Mouse (Mus musculus) embryonic fibroblast, embryonic 13.5 days (primary cell): ENCODE results near the gene Tgfb1i1.

Experiments used
- CTCF ChIP-seq: IDR thresholded peaks from 2 replicates; pipeline ENCODE4 v1.5.1; 2011; ENCODE audit warnings: mild to moderate bottlenecking, control low read depth, low read length, moderate library complexity, borderline replicate concordance; ENCODE audit not compliant: insufficient read depth
- POLR2A ChIP-seq: IDR thresholded peaks from 2 replicates; pipeline ENCODE4 v1.6.1; 2011; ENCODE audit warnings: low read depth, mild to moderate bottlenecking, control low read depth, low read length, moderate library complexity

DNA sequence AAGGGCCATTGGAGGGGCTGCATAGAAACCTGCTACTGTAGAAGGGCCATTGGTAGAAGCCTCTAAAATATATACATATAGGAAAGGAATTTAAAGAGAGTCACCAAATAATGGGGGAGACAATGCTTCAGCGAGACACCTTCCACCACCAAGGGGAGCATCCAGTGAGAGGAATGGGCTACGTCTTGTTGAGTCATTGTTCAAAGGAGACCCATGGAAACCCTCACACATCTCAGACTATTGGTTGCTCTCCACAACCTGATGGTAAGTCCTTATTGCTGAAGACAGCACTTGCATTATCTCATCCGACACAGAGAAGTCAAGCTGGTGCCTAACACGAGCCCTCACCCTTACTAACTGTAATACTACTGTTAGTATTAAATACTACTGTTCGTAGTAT is 9.1 kb downstream of the Tgfb1i1 start:
- TF ChIP-seq POLR2A (peak; percentile 67), CTCF (no peak)
